Mouse (Mus musculus) left cerebral cortex, postnatal 10 days (tissue): ENCODE data around the gene Wnt5b. TPM values are rescaled to one million over a fixed set of nuclear protein-coding genes. Genes with fewer than 3 reads are reported as not detected.
A peak's percentile ranks its signal among the peaks of the same experiment; 100 is the strongest.
"Not testable (repeated sequence)": the region's sequence is repeated elsewhere in the genome, so short reads cannot be mapped to it uniquely, and the experiment has no call there.

Source experiments
- DNase-seq, 2 experiments: peaks; one replicate each; pipeline ENCODE4 v3.0.0; 2021 to 2022; ENCODE audit warnings: low spot score in 2 of 2, mixed read lengths in 1 of 2; ENCODE audit errors: extremely low spot score in 1 of 2
- intact Hi-C: fragments of 180-260 bp; cut with DNase I; formaldehyde crosslinking; loops from one replicate; pipeline ENCODE4 v1.15.1; 2025
- total RNA-seq, 2 experiments: library from RNA; stranded (reverse); gene quantifications; 2 replicates each; pipeline ENCODE4 v1.2.3; 2021

Gene Wnt5b
- total RNA-seq, 2 experiments from 2014 or later: 1.7 to 1.9 TPM

DNA sequence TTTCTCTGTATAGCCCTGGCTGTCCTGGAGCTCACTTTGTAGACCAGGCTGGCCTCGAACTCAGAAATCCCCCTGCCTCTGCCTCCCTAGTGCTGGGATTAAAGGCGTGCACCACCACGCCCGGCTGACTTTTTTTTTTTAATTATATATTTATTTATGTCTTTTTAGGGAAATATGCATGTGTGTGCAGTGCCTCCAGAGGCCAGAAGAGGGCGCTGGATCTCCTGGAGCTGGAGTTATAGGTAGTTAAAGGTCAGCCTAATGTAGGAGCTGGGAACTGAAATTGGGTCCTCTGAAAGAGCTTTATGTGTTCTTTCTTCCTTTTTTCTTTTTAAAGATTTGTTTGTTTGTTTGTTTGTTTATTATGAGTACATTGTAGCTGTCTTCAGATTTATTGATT, 101.4 kb downstream of the Wnt5b start:
- intact Hi-C loops: loop anchor here (5.0 kb wide), 1 partner anchor 220 kb away; no protein-coding TSS in a partner anchor
- not testable (repeated sequence) for DNase-seq

GRCm38 (mm10) chr6:119437894-119438761, 106.0 kb downstream of the Wnt5b start:
- no peak for DNase-seq
- intact Hi-C loops: no loop called here

DNA sequence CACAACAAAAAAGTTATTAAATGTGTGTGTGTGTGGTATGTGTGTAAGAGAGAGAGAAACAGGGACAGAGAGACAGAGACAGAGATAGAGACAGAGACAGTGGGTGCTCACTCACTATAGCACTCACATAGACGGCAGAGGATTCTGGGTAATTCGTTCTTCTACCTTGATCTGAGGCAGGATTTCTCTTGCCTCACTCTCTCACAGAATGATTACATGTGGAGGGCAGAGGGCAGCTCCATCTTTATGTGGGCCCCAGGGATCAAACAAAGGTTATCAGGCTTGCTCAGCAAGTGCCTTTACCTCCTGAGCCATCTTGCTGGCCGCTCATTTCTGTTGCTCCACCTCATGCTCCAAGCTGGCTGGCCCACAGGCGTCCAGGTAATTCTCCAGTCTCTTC, 109.8 kb downstream of the Wnt5b start:
- DNase-seq: no peak
- intact Hi-C loops: no loop called here

GRCm38 (mm10) chr6:119431751-119432324, 112.3 kb downstream of the Wnt5b start:
- intact Hi-C loops: no loop called here
- no peak for DNase-seq

DNA sequence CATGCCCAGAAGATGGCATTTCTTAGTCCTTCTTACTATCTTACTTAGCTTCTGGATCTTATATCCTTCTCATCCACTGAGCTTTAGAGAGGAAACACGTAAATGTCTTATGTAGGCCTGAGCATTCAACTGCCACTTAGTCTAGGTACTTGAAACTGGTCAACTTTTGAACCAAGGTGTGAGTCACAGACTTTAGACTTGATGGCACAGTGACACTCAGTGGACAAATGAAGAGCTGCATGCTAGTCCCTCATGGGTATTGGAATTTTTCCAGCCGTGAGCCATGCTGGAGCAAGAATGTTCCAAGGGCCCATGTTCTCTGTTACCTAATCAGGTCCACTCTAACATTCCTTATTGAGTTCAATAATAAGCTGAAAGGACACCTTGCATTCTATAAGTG, 113.6 kb downstream of the Wnt5b start:
- intact Hi-C loops: no loop called here
- peak; percentile 39 to 52 for DNase-seq

DNA sequence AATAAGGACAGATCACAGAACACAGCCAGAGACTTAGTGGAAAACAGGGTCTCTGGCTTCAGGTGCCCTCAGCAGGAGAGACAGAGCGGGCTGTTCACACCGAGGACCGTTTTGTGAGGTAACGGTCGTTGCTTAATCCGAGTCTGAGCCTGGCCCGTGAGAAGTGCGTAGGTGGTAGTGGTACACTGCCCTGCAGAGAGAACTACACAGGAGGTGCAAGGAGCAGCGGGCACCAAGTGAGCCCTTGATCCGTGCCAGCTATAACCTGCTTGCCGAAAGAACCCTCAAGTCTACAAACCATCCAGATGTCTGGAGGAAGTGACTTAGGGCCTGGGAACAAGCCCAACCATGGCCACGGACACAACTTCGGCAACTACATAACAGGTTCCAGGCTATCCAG, 114.8 kb downstream of the Wnt5b start:
- no peak for DNase-seq
- intact Hi-C loops: no loop called here

DNA sequence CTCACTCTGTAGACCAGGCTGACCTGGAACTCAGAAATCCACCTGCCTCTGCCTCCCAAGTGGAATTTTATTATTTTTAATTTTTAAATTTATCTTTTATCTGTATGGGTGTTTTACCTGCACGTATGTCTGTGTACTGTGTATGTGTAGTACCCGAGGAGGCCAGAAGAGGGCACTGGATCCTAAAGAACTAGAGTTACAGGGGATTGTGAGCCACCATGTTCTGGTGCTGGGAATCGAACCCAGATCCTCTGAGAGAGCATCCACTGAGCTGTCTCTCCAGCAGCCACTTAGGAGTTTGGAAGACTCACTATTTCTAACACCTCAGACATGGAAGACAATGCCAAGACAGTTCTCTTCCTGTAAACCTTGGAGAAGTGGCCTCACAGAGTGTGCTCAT, 115.5 kb downstream of the Wnt5b start:
- intact Hi-C loops: no loop called here
- DNase-seq: no peak

DNA sequence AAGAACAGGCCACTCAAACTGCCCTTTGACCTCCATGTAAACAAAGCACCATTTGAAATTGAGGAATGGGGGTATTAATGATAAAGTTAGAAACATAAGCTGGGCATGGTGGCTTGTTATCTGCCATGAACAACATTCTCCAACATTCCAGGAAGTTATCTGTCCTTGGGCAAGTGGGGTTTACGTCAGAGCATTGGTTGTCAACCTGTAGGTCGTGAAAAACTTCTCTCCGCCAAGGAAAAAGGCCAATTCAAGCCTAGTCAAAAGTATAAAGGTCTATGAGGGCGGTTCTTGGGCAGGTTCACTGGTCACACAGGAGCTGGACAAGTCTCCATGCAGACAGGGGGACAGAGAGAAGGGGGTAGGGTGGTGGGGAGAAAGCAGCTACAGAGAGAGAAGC, 123.1 kb downstream of the Wnt5b start:
- no peak for DNase-seq
- intact Hi-C loops: no loop called here

GRCm38 (mm10) chr6:119420357-119420756, 123.8 kb downstream of the Wnt5b start:
- DNase-seq: no peak
- intact Hi-C loops: no loop called here

GRCm38 (mm10) chr6:119419412-119419811, 124.7 kb downstream of the Wnt5b start:
- intact Hi-C loops: no loop called here
- DNase-seq: no peak

DNA sequence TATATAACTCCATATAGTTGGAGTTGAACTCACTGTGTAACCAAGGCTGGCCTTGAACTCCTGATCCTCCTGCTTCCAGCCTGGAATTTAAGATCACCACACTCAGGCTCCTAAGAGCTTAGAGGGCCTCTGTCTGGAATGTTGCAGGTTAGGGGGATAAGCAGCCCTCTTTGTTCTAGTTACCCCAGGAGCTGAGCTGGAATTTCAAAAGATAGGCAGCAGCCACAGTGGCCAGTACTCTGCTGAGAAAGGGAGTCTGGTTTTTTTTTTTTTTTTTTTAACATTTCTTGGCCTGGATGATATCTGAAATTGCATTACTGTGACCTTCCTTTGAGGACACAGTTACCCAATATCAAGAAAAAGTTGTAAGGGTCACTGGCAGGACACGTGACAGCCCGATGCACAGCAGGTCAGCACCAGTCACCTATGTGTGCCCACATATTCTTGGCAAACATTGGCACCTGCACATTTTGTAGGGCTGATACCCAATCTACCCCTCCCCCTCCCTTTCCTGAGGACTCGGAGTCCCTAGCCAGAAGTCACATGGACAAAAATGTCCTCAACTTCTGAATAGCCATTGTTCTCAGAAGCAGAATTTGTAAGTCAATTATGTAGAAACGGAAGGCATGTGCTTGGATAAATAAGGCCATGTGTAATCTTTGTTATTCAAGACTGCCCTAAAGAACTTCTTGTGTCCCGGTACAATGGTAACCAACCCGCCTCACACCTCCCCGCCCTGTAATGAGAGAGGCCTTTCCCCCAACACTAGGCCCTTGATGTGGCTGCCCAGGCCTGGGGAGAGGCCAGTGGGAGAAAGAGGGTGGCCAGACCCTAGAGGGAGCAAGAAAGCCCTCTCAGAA, 125.5 kb downstream of the Wnt5b start:
- peak; percentile 23 to 67 for DNase-seq
- intact Hi-C loops: no loop called here

DNA sequence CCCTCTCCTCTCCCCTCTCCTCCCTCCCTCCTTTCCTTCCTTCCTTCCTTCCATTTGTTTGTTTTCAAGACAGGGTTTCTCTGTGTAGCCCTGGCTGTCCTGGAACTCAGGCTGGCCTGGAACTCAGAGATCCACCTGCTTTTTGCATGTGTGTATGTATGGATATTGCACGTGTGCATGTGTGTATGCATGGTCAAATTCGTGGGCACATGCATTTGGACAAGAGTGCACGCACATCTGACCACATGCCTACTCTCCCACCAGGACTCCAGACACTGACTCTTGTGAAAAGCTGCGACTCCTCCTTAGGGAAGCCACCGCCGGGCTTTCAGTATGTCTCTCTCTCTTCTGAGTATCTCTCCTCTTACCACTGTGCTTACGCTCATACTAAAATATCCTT, 126.3 kb downstream of the Wnt5b start:
- no peak for DNase-seq
- intact Hi-C loops: no loop called here

DNA sequence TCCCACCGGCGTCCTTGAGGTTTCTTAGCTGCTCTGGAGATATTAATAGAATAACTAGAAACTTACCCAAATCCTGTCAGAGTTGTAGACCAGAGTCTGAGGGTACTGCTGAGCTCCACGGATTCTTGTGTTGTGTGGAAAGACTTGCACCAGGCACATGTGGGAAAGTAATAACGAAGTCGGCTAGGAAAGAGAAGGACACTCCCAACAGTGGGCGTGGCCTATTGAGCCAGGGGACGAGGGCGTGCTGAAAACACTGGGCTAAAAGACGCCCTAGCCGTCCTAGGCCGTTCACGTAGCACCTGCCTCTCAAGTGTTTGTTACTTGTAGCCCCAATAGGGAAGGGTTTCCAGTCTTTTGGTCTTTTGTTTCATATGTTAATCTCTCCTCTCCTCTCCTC, 126.8 kb downstream of the Wnt5b start, which contains the start of gene Adipor2:
Adipor2 (minus strand) TSS at position 351 of the 400 bp plus-strand sequence.
- DNase-seq: peak in 1 of 2 experiments; percentile 63
- intact Hi-C loops: no loop called here

DNA sequence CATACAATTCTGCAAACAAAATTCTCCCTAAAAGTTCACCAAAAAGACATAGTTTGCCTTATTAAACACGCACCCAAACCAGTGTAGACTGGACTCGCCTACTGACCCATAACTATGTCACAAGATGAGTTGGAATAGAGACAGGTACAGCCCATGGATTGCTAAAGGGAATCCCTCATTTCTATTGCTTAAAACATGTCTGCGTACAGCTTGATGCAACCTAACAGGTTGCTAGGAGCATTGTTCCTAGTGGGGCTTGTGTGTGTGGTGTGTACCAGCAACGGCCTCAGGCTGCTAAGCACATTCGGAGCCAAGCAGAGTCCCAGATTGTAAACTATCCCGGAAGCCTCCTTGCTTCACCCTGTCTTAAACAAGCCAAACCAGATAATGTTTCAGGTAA, 127.5 kb downstream of the Wnt5b start:
- no peak for DNase-seq
- intact Hi-C loops: no loop called here

- intact Hi-C loops: no loop called here
- DNase-seq: no peak
These were observed 129.7 kb downstream of the Wnt5b start for GRCm38 (mm10) chr6:119414262-119415043.

GRCm38 (mm10) chr6:119412588-119412987, 131.6 kb downstream of the Wnt5b start:
- intact Hi-C loops: no loop called here
- no peak for DNase-seq

GRCm38 (mm10) chr6:119411511-119411910, 132.6 kb downstream of the Wnt5b start:
- intact Hi-C loops: no loop called here
- no peak for DNase-seq

GRCm38 (mm10) chr6:119409766-119410165, 134.4 kb downstream of the Wnt5b start:
- intact Hi-C loops: no loop called here
- DNase-seq: no peak

DNA sequence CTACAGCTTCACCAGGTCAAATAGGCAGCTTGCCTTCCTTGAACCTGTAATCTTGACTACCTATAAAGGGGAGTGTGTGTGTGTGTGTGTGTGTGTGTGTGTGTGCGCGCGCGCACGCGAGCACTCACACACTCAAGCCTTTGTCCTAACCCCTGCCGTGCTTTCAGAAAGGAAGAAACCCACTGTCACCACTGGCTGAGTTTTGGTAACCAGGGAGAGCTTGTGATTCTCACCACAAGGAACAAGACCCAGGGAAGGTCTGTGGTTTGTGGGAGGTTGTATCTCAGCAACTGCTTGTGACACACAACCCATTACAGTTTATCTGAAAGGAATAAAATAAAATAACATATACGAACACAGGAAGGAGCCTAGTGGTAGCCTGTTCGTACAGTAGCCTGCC, 135.6 kb downstream of the Wnt5b start:
- DNase-seq: no peak
- intact Hi-C loops: no loop called here
